Mouse (Mus musculus): ENCODE measurements around the gene Tmem178b. TPM values are rescaled to one million over a fixed set of nuclear protein-coding genes. Genes with fewer than 3 reads are reported as not detected.

The Tmem178b gene
- polyA plus RNA-seq, 1 experiment from 2014 or later, result not detected

- H3K27me3 ChIP-seq (ENCODE audit: low read depth, poor library complexity, severe bottlenecking), result no peaks in the 10 kb centered on the region
- no peaks in the 10 kb centered on the region for H3K9me3 ChIP-seq (replicated peaks)
- 73% methylated on average over 2 of the region's 2 CpGs for WGBS
- no peak for DNase-seq (ENCODE audit: low spot score)
- no peak overlapping the region for H3K27ac ChIP-seq
- H3K4me3 ChIP-seq, result no peak overlapping the region
- no peaks in the 10 kb centered on the region for H3K4me1 ChIP-seq
- no peaks in the 10 kb centered on the region for H3K36me3 ChIP-seq
These were observed 329.5 kb downstream of the Tmem178b start for GRCm38 (mm10) chr6:40202602-40203001.

DNA sequence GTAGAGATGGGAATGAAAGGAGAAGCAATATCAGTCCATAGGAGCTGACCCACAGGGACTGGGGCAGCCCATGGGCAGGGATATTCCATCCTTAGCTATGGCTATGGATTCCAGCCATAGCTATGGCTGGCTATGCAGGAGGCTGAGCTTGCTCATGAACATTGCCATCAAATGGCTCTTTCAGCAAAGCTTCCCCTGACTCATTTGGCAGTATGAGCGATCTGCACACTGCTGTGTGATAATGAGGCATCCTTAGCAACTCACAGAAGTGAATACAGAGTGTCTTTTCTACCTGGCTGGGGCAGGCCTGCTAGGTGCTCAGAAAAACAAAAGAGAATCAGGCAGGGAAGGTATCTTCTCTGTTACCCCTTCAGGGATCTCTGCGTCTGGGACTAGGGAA, 332.3 kb downstream of the Tmem178b start:
- WGBS, result 82% methylated on average over 2 of the region's 2 CpGs
- H3K27ac ChIP-seq, result no peak overlapping the region
- H3K27me3 ChIP-seq (ENCODE audit: low read depth, poor library complexity, severe bottlenecking), result no peaks in the 10 kb centered on the region
- no peaks in the 10 kb centered on the region for H3K36me3 ChIP-seq
- no peak for DNase-seq (ENCODE audit: low spot score)
- H3K4me1 ChIP-seq, result no peaks in the 10 kb centered on the region
- H3K9me3 ChIP-seq (replicated peaks), result no peaks in the 10 kb centered on the region
- no peak overlapping the region for H3K4me3 ChIP-seq

GRCm38 (mm10) chr6:40208014-40208413, 334.9 kb downstream of the Tmem178b start:
- Histone ChIP-seq H3K27ac (no peak overlapping the region), H3K36me3 (no peaks in the 10 kb centered on the region), H3K9me3 (replicated peaks) (no peaks in the 10 kb centered on the region), H3K4me1 (no peaks in the 10 kb centered on the region), H3K4me3 (no peak overlapping the region), H3K27me3 (ENCODE audit: low read depth, poor library complexity, severe bottlenecking) (no peaks in the 10 kb centered on the region)
- WGBS, result 86% methylated on average over 3 of the region's 3 CpGs
- no peak for DNase-seq (ENCODE audit: low spot score)

- Histone ChIP-seq H3K36me3 (no peaks in the 10 kb centered on the region), H3K27ac (no peak overlapping the region), H3K4me1 (no peaks in the 10 kb centered on the region), H3K4me3 (no peak overlapping the region), H3K27me3 (ENCODE audit: low read depth, poor library complexity, severe bottlenecking) (no peaks in the 10 kb centered on the region), H3K9me3 (replicated peaks) (no peaks in the 10 kb centered on the region)
- WGBS, result 59% methylated on average over 2 of the region's 2 CpGs
- DNase-seq (ENCODE audit: low spot score), result no peak
These were observed 336.1 kb downstream of the Tmem178b start for GRCm38 (mm10) chr6:40209172-40209571.

GRCm38 (mm10) chr6:40217154-40217553, 344.1 kb downstream of the Tmem178b start:
- H3K4me1 ChIP-seq, result no peaks in the 10 kb centered on the region
- no peaks in the 10 kb centered on the region for H3K27me3 ChIP-seq (ENCODE audit: low read depth, poor library complexity, severe bottlenecking)
- no peak overlapping the region for H3K27ac ChIP-seq
- WGBS, result 96% methylated on average over 12 of the region's 12 CpGs
- no peaks in the 10 kb centered on the region for H3K9me3 ChIP-seq (replicated peaks)
- no peaks in the 10 kb centered on the region for H3K36me3 ChIP-seq
- no peak overlapping the region for H3K4me3 ChIP-seq
- no peak for DNase-seq (ENCODE audit: low spot score)

DNA sequence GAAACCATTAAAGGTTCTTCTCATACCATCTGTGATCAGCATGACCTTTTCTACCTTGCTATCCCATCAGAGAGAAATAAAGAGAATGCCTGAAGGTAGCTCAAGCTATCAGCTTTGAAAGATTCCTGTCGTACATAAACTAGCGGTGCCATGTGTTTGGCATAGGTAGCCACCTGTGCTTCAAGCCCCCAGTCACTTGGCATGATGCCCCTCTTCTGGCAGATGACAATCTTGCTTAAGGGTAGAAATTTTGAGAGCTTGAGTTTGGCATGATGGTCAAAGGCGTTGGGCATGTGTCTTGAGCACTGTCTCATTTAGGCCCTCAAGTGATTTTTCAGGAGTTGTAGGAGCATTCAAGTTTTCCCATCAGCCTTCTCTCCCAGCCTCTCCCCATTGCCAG, 344.6 kb downstream of the Tmem178b start:
- H3K4me3 ChIP-seq, result no peak overlapping the region
- H3K4me1 ChIP-seq, result no peaks in the 10 kb centered on the region
- no peak for DNase-seq (ENCODE audit: low spot score)
- no peak overlapping the region for H3K27ac ChIP-seq
- 95% methylated on average over 3 of the region's 3 CpGs for WGBS
- no peaks in the 10 kb centered on the region for H3K9me3 ChIP-seq (replicated peaks)
- no peaks in the 10 kb centered on the region for H3K27me3 ChIP-seq (ENCODE audit: low read depth, poor library complexity, severe bottlenecking)
- H3K36me3 ChIP-seq, result no peaks in the 10 kb centered on the region

GRCm38 (mm10) chr6:40220634-40221120, 347.6 kb downstream of the Tmem178b start:
- Histone ChIP-seq H3K4me1 (no peaks in the 10 kb centered on the region), H3K4me3 (no peak overlapping the region), H3K27me3 (ENCODE audit: low read depth, poor library complexity, severe bottlenecking) (no peaks in the 10 kb centered on the region), H3K27ac (no peak overlapping the region), H3K36me3 (no peaks in the 10 kb centered on the region), H3K9me3 (replicated peaks) (no peaks in the 10 kb centered on the region)
- no peak for DNase-seq (ENCODE audit: low spot score)

DNA sequence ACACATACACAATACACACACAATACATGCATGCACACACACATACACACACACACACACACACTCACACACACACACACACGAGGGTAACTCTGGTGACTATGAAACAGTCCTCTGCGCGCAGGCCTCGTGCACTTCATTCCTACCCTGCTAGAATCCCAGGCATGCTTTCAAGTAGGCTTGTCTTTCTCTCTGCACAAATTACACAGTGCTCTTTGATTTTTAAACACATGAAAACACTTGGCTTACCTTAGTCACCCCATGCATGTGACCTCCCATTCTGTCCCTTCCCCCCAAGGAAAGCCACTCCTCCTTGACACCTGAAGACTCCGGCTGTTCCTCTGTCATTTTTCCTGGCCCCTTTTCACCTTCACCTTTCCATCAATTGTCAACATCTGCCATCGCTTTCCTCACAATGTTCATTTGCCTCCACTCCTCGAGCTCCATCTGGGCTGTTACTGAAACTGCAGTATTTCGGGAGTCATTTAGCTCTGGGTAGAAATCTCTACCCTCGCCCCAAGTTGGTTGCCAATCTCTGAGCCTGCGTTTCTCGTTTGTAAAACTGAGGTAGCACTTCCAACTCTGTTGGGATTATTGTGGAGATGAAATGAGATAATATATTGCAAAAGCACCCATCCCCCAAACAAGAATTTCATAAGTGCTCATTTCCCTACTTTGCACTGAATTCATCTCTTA, 352.7 kb downstream of the Tmem178b start:
- no peaks in the 10 kb centered on the region for H3K36me3 ChIP-seq
- H3K4me3 ChIP-seq, result no peak overlapping the region
- H3K27me3 ChIP-seq (ENCODE audit: low read depth, poor library complexity, severe bottlenecking), result no peaks in the 10 kb centered on the region
- 86% methylated on average over 11 of the region's 11 CpGs for WGBS
- no peaks in the 10 kb centered on the region for H3K4me1 ChIP-seq
- DNase-seq (ENCODE audit: low spot score), result no peak
- no peak overlapping the region for H3K27ac ChIP-seq
- H3K9me3 ChIP-seq (replicated peaks), result no peaks in the 10 kb centered on the region

DNA sequence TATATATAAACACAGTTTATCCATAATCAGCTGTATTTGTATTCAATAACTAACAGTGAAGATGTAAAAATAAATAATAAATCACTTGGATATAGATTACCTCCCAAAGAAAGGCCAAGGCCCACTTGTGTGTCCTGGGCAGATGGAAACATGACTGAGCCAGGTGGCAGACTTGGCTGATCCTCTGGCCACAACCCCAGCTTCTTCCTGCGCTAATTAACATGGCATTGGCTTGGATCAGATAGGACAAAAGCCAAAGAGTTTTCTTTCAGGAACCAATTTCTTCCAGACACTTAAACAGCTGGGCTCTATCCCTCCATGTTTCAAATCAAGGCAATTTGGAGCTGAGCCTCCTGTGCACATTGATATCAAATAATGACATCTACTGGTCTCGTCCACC, 355.9 kb downstream of the Tmem178b start:
- Histone ChIP-seq H3K27ac (no peak overlapping the region), H3K4me1 (no peaks in the 10 kb centered on the region), H3K4me3 (no peak overlapping the region), H3K9me3 (replicated peaks) (no peaks in the 10 kb centered on the region), H3K36me3 (no peaks in the 10 kb centered on the region), H3K27me3 (ENCODE audit: low read depth, poor library complexity, severe bottlenecking) (no peaks in the 10 kb centered on the region)
- WGBS, result 89% methylated on average over 2 of the region's 2 CpGs
- DNase-seq (ENCODE audit: low spot score), result no peak

GRCm38 (mm10) chr6:40229985-40230384, 356.9 kb downstream of the Tmem178b start:
- 93% methylated on average over 9 of the region's 9 CpGs for WGBS

DNA sequence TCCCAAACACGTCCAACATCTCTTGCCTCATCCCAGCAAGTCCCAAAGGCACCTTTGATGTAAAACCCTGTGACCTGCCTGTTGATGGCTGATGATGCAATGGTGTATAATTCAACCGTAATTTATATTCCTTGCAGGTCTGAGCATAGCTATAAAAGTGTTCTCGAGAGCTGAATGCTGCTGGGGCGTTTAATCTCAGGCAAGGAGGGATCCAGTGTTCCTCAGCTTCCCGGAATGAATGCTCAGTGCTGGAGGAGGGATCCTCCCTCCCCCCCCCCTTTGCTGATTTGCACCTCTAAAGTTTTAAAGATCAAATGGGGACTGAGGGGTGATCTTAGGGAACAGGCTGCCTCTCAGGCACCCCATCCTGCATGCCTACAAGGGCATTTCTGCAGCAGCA, 361.0 kb downstream of the Tmem178b start:
- 45% methylated on average over 5 of the region's 5 CpGs for WGBS
- H3K9me3 ChIP-seq (replicated peaks), result no peaks in the 10 kb centered on the region
- no peak overlapping the region for H3K27ac ChIP-seq
- no peak for DNase-seq (ENCODE audit: low spot score)
- H3K4me1 ChIP-seq, result no peaks in the 10 kb centered on the region
- no peaks in the 10 kb centered on the region for H3K27me3 ChIP-seq (ENCODE audit: low read depth, poor library complexity, severe bottlenecking)
- no peaks in the 10 kb centered on the region for H3K36me3 ChIP-seq
- no peak overlapping the region for H3K4me3 ChIP-seq

More at GRCm38 (mm10) chr6:40229985-40230384, 356.9 kb downstream of the Tmem178b start:
- no peak for DNase-seq (ENCODE audit: low spot score)
- no peaks in the 10 kb centered on the region for H3K9me3 ChIP-seq (replicated peaks)
- no peak overlapping the region for H3K4me3 ChIP-seq
- H3K4me1 ChIP-seq, result no peaks in the 10 kb centered on the region
- H3K36me3 ChIP-seq, result no peaks in the 10 kb centered on the region
- no peaks in the 10 kb centered on the region for H3K27me3 ChIP-seq (ENCODE audit: low read depth, poor library complexity, severe bottlenecking)
- no peak overlapping the region for H3K27ac ChIP-seq

GRCm38 (mm10) chr6:40235793-40236470, 362.9 kb downstream of the Tmem178b start:
- Histone ChIP-seq H3K27me3 (ENCODE audit: low read depth, poor library complexity, severe bottlenecking) (no peaks in the 10 kb centered on the region), H3K4me3 (no peak overlapping the region), H3K9me3 (replicated peaks) (no peaks in the 10 kb centered on the region), H3K27ac (no peak overlapping the region), H3K4me1 (no peaks in the 10 kb centered on the region), H3K36me3 (no peaks in the 10 kb centered on the region)
- 48% methylated on average over 10 of the region's 10 CpGs for WGBS
- DNase-seq (ENCODE audit: low spot score), result peak; percentile 89

GRCm38 (mm10) chr6:40236841-40237765, 364.0 kb downstream of the Tmem178b start:
- H3K9me3 ChIP-seq (replicated peaks), result no peaks in the 10 kb centered on the region
- no peaks in the 10 kb centered on the region for H3K36me3 ChIP-seq
- H3K4me1 ChIP-seq, result no peaks in the 10 kb centered on the region
- H3K27ac ChIP-seq, result no peak overlapping the region
- WGBS, result 72% methylated on average over 13 of the region's 13 CpGs
- H3K4me3 ChIP-seq, result no peak overlapping the region
- peak; percentile 66 for DNase-seq (ENCODE audit: low spot score)
- H3K27me3 ChIP-seq (ENCODE audit: low read depth, poor library complexity, severe bottlenecking), result no peaks in the 10 kb centered on the region
